Mouse (Mus musculus): ENCODE measurements around the gene Mgat4a.

Gene Mgat4a

GRCm38 (mm10) chr1:37495104-37495503 lies 45.7 kb downstream of the Mgat4a start:
- DNase-seq = no peak

GRCm38 (mm10) chr1:37491672-37492071 lies 49.1 kb downstream of the Mgat4a start:
- no peak for DNase-seq

GRCm38 (mm10) chr1:37490691-37491212 lies 50.1 kb downstream of the Mgat4a start:
- no peak for DNase-seq

- no peak for DNase-seq
Measured at GRCm38 (mm10) chr1:37488531-37488930, 52.3 kb downstream of the Mgat4a start.

DNA sequence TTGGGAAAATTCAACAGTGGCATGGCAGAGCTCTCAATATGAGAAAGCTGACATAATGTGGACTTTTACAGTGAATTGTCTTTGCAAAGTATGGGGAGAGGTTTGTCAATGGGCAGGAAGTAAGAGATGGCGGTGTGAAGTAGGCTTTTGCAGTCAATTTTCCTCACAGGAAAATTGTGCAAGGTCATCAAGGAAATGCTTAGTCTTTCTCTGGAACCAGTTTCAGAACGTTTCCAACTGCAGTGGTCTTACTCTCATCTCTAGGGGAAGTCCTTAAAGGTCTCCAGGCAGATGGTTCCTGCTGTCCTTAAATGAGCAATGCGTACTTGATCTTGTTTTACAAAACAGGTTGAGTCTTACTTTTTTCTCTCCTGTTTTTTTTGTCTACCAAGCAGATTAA lies 53.8 kb downstream of the Mgat4a start:
- no peak for DNase-seq

GRCm38 (mm10) chr1:37486439-37486838 lies 54.4 kb downstream of the Mgat4a start:
- DNase-seq = no peak

DNA sequence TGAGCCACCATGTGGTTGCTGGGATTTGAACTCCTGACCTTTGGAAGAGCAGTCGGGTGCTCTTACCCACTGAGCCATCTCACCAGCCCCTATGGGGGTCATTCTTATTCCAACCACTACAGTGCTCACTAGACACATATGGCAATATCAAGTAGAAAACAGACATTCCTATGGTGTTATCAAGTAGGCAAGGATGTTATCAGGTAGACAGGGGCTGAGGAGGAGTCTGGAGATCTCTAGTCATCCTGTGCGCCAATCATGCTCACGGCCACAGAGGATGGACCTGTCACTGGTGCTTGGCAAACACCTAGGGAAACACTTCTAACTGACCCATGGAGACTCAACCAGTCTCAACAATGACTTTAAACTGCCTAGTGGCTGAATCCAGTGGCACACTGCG lies 56.2 kb downstream of the Mgat4a start:
- DNase-seq = no peak

- no peak for DNase-seq
Measured at GRCm38 (mm10) chr1:37481331-37481730, 59.5 kb downstream of the Mgat4a start.

GRCm38 (mm10) chr1:37480731-37481130 lies 60.1 kb downstream of the Mgat4a start:
- DNase-seq = no peak

- DNase-seq = no peak
Measured at GRCm38 (mm10) chr1:37479759-37480158, 61.1 kb downstream of the Mgat4a start.

DNA sequence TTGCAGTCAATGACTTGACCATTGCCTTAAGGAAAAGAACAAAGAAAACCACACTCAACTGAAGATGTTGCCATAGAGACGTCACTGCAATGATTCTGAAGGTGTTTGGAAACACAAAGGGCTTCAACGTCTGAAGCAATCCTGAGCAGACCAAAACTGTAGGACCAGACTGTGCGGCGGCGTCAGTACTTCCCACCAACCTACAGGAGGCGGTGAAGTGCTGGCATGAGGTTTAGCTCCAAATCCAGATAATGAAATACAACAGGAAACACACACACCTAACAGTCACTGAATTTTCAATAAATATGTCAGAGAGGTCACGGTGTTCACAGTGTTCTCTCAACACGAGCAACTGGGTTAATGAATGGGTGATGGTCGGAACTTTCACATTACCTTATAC lies 61.7 kb downstream of the Mgat4a start:
- peak; percentile 52 for DNase-seq

DNA sequence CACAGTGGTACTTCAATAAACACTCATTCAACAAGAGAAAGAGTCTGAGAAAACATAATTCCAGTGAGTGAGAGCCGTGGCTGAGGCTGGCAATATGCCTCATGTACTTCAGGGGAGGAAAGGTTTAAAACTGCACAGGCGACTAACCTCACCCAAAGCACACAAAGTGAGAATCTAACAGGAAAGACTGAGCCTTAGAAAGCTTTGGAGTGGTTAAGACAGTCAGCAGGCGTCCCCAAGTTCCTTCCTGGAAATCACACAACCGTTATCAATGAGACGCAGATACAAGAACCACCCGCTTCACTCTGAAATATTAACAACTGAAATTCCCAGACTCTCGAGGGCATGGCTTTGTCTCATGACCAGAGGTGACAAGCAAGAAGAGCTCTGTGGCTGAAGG lies 62.4 kb downstream of the Mgat4a start:
- DNase-seq = no peak

DNA sequence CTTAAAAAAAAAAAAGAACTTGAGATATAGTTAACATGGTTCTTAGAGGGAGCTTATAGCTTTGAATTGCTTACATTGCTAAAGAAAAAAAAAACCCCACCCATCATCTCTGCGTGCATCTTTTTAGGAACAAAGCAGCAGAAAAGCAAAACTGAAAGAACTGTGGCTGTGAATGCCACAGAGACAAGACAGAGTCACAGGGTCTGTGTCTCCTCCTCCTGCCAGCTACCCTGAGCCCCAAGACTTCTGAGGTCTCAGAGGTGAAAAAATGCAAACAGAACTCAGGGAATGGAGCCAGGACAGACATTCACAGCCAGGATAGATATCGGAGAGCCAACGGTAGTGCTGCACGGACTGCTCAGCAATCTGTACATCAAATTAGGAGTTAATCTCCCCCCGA lies 62.9 kb downstream of the Mgat4a start:
- no peak for DNase-seq

- no peak for DNase-seq
Measured at GRCm38 (mm10) chr1:37477250-37477649, 63.6 kb downstream of the Mgat4a start.

- no peak for DNase-seq
Measured at GRCm38 (mm10) chr1:37475312-37475711, 65.5 kb downstream of the Mgat4a start.

DNA sequence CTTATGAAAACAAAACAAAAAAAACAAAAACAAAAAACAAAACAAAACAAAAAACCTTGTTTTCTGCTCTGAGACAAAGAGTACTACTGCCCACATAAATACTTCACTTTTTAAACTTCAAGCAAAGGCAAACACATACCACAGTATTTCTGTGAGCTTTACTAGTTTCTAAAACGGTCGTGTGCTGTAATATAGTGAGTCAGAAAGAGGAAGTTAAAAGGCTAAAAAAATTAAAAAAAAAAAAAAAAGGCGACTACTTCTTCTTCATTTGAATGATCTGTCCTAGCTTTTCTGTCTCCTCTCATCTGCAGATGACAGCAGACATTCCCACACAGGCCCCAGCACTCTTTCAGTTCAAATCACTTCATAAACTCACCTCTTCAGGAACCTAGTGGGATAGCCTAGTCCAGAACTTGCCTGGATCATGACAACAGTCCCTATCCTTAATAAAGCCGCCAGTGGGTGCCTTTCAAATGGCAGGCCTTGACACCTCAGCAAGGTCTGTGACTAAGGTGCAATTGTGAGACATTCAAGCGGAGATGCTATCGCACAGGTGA lies 66.1 kb downstream of the Mgat4a start:
- DNase-seq = no peak

DNA sequence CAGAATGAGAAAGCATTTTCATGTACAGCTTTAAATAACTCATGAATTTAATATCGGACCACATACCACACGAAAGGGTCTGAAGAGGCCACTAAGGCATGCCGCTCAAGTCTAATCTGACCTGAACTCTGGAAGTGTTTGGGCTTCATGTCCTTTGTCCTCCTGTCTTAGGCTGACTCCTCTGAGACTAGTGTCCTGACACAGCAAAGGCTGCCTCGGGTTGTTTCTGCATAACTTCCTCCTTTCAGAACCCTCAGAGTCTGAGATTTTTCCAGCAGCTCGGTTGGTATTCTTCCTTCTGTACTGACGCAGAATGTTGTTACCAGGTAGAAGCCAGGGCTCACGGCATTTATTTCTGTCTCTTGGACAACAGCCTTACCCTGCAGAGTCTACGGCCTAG lies 66.8 kb downstream of the Mgat4a start:
- DNase-seq = no peak

GRCm38 (mm10) chr1:37473251-37473650 lies 67.6 kb downstream of the Mgat4a start:
- no peak for DNase-seq

GRCm38 (mm10) chr1:37471179-37472148 lies 69.4 kb downstream of the Mgat4a start:
- no peak for DNase-seq

GRCm38 (mm10) chr1:37469007-37469406 lies 71.8 kb downstream of the Mgat4a start:
- DNase-seq = no peak

DNA sequence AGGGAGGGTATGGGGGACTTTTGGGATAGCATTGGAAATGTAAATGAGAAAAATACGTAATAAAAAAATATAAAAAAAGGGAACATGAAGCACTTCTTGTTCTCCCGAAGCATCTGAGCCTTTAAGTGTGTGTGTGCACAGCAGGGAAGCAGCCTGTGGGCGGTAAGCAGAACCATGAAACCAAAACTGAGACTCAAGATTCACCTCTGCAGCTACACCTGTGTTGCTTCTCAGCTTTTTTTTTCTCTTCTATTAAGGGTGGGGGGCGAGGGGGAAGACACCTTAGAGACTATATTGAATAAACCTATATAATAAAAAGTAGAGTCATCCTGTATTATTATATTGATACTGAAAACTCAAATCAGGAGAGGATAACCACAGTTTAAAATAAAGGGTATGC lies 73.0 kb downstream of the Mgat4a start:
- DNase-seq = no peak

GRCm38 (mm10) chr1:37466322-37466995 lies 74.4 kb downstream of the Mgat4a start:
- DNase-seq = no peak

DNA sequence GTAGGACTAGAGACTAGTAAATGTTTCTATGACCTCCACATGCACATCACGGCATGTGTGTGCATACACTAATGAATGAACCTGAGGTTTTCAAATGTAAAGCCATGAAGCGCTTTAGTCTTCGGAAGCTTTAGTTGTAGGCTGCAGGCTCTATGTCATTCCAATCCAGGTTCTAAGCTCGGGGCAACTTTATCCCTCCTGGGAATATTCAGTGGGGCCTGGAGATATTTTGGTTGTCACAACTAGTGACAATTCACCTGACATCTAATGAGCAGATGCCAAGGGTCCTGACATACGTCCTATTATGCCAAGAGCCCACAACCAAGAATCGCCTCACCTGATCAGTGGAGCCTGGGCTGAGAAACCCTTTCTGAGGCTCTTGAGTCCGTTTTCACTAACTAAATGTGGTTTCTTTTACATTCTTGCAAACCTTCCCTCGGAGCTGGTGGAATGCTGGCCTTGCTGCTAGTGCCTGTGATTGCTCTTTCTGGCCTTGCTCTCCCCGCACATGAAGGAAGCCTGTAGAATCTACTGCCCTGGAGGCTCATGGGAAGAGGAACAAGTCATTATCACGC lies 75.9 kb downstream of the Mgat4a start:
- DNase-seq = no peak

Data from lung, postnatal 14 days (tissue).